Mouse (Mus musculus) liver, embryonic 12.5 days (tissue): Measurements from ENCODE around the gene Afm. TPM values are rescaled to one million over a fixed set of nuclear protein-coding genes. Genes with fewer than 3 reads are reported as not detected.

ENCODE experiments used
- ATAC-seq: fragments of 200-750 bp; cut with Nextera tagmentation; 2 replicates; pipeline ENCODE4 v1.8.0; 2017; ENCODE audit warnings: moderate number of reproducible peaks, mild to moderate bottlenecking, moderate library complexity
- H3K27ac ChIP-seq: fragments of 300-500 bp; sonication (generic); 2 replicates; pipeline ENCODE4 v1.5.1; 2016; ENCODE audit warnings: mild to moderate bottlenecking
- H3K27me3 ChIP-seq: fragments of 300-500 bp; sonication (generic); replicated peaks from 2 replicates; pipeline ENCODE4 v1.6.1; 2016; ENCODE audit warnings: mild to moderate bottlenecking, moderate library complexity
- H3K36me3 ChIP-seq: fragments of 300-500 bp; sonication (generic); 2 replicates; pipeline ENCODE4 v1.6.1; 2016; ENCODE audit warnings: mild to moderate bottlenecking, moderate library complexity
- H3K4me1 ChIP-seq: fragments of 300-500 bp; sonication (generic); 2 replicates; pipeline ENCODE4 v1.6.1; 2016
- H3K4me2 ChIP-seq: fragments of 300-500 bp; sonication (generic); 2 replicates; pipeline ENCODE4 v1.6.1; 2016; ENCODE audit warnings: mild to moderate bottlenecking, moderate library complexity
- H3K4me3 ChIP-seq: fragments of 300-500 bp; sonication (generic); 2 replicates; pipeline ENCODE4 v1.5.1; 2016; ENCODE audit warnings: mild to moderate bottlenecking, moderate library complexity
- H3K9ac ChIP-seq: fragments of 300-500 bp; sonication (generic); 2 replicates; pipeline ENCODE4 v1.6.1; 2016; ENCODE audit warnings: mild to moderate bottlenecking, moderate library complexity
- H3K9me3 ChIP-seq: fragments of 300-500 bp; sonication (generic); replicated peaks from 2 replicates; pipeline ENCODE4 v1.6.1; 2016; ENCODE audit warnings: mild to moderate bottlenecking, moderate library complexity
- WGBS: fragments of 180-500 bp; shearing (Covaris S2); methylation state at CpG from one replicate; pipeline ENCODE4 v1.1.7; 2016; ENCODE audit not compliant: insufficient replicate concordance; 5-methylcytosine and 5-hydroxymethylcytosine counted together
- polyA plus RNA-seq: library from polyadenylated mRNA; unstranded; fragments of >200 nt; fragmentation: Nextera tagmentation; extraction: Ambion mirVana; gene quantifications from 2 replicates; pipeline ENCODE4 v1.2.1, GENCODE M21; 2016

Afm gene
- polyA plus RNA-seq, 1 experiment from 2014 or later = 8.1 TPM

DNA sequence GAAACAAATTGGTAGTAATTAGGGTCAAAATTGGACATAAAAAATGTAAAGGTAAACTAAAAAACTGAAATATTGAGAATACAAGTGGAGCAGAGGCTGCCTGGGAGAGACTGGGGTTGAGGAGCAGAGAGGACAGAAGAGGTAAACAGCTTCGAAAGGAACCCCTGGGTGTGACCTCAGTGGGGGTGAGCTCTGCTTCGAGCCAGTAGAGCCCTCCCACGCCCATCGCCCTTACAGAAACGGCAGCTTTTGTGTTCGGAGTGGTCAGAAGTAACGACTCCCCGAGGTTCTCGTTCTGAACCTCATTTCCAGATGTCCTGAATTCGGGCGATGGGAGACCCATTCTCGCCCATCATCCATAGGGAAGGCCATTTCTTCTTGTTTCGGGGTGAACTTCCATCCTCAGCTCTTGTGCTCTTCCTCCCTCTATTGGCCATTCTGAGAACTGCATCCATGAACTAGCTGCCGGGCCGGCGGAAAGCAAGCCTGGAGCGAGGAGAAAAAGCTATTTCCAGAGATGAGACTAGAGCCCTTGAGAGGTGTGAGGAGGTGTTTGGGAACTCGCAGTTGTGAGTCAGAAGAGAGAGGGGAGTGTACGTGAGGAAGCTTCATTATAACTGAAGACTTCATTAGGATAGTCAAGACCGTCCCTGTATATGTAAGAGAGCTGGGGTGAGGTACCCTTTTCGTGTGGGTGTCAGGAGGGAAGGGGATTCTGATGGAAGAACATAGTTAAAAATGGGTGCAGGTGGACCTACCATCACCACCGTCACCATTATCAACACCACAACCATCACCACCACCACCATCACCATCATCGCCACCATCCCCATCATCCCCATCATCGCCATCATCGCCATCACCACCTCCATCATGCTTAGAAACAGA, 70.2 kb downstream of the Afm start:
- Histone ChIP-seq H3K9me3 (no peaks in the 10 kb centered on the region), H3K4me1 (0 out of 2 replicates have a peak, but pooled peaks cover 4% of the 10 kb centered on the region), H3K4me2 (peak overlapping the region; percentile 61), H3K27ac (no peak overlapping the region), H3K36me3 (no peaks in the 10 kb centered on the region), H3K9ac (no peak overlapping the region), H3K4me3 (peak overlapping the region; percentile 29), H3K27me3 (no peaks in the 10 kb centered on the region)
- no peak for ATAC-seq
- 26% methylated on average over 25 of the region's 25 CpGs for WGBS

DNA sequence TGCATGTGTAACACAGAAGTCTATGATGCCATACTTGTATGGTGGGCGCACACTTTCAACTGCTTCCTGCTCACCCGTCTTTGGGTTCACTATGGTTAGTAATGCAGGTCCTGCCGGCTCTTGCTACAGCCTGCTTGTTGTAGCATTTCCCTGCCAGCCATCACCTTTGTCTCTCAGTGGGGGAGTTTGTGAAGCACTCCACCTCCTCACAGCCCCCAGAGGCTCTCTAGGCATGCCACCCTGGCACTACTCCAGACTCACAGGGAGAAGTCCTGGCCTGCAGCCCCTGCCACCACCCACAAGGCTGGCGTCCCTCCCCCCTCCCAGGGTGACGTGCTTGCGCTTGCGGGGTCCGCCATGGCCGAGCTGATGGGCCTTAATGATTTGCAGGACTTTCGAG, 71.9 kb downstream of the Afm start:
- ATAC-seq = no peak
- no peaks in the 10 kb centered on the region for H3K27me3 ChIP-seq

DNA sequence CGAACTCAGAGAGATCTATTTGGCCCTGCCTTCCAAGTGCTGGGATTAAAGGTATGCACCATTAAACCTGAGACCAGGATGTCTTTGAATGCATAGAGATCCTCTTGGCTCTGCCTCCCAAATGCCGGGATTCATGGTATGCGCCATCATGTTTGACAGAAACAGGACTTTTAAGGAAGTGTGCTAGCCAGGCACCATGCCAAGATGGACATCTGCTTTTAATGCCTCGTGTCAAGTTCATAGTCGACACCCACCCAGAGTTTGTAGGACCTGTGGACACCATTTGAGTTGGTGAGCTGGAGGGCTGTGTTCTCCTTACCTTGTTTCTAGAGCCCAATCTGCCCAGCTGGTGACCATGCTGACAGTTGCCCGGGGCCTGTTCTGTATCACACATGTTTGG, 73.2 kb downstream of the Afm start:
- H3K27ac ChIP-seq = no peak overlapping the region
- H3K36me3 ChIP-seq = no peaks in the 10 kb centered on the region
- WGBS = 76% methylated on average over 6 of the region's 6 CpGs
- no peak overlapping the region for H3K4me3 ChIP-seq
- ATAC-seq = no peak
- no peaks in the 10 kb centered on the region for H3K27me3 ChIP-seq
- H3K9me3 ChIP-seq = no peaks in the 10 kb centered on the region
- H3K4me2 ChIP-seq = no peak overlapping the region
- no peaks in the 10 kb centered on the region for H3K4me1 ChIP-seq
- H3K9ac ChIP-seq = no peak overlapping the region

More for the DNA sequence above, 71.9 kb downstream of the Afm start:
- H3K4me3 ChIP-seq = no peak overlapping the region
- no peaks in the 10 kb centered on the region for H3K9me3 ChIP-seq
- no peaks in the 10 kb centered on the region for H3K36me3 ChIP-seq
- H3K4me2 ChIP-seq = no peak overlapping the region
- H3K27ac ChIP-seq = no peak overlapping the region
- H3K9ac ChIP-seq = no peak overlapping the region
- 75% methylated on average over 10 of the region's 10 CpGs for WGBS
- 0 out of 2 replicates have a peak, but pooled peaks cover 4% of the 10 kb centered on the region for H3K4me1 ChIP-seq

DNA sequence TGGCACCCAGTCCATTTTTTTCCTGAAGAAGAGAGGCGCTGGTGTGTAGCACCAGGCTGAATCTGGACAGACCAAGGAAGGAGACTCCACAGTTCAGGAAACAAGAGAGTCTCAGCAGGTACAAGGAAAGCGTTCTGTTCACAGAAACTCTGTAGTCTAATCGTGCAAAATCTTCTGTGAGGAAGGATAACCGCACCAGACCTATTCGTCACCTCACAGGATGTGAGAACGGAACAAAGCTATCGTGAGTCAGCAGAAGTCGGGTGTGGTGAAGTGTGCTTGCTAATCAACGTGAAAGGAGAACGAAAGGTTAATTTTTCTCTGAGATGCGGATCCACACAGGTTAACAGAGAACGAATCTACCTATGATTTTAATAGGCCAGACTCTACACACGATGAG, 76.2 kb downstream of the Afm start:
- H3K4me3 ChIP-seq = no peak overlapping the region
- H3K36me3 ChIP-seq = no peaks in the 10 kb centered on the region
- H3K4me2 ChIP-seq = no peak overlapping the region
- no peaks in the 10 kb centered on the region for H3K9me3 ChIP-seq
- no peak overlapping the region for H3K9ac ChIP-seq
- 0 out of 2 replicates have a peak, but pooled peaks have one; percentile 30 for ATAC-seq
- H3K4me1 ChIP-seq = no peaks in the 10 kb centered on the region
- whole genome bisulfite sequencing = 34% methylated on average over 13 of the region's 13 CpGs
- no peak overlapping the region for H3K27ac ChIP-seq
- no peaks in the 10 kb centered on the region for H3K27me3 ChIP-seq

DNA sequence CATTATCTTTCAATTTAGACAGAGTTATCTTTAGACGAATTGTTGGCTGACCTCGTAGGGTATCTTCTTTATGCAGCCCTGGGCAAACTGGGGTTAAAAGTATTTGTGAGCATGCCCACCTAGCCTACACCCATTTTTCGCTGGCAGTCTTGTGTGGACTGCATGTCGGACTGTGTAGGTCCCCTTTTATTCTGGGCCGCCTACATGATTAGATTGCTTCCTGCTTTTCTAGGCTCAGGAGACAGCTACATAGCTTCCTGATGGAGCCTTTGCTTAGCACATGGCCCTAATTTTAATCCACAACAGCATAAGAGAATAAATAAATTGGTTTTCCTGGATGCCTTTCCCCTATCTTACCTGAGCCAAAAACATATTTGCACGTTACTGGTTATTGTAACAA, 77.4 kb downstream of the Afm start:
- H3K36me3 ChIP-seq = no peaks in the 10 kb centered on the region
- ATAC-seq = no peak
- no peaks in the 10 kb centered on the region for H3K4me1 ChIP-seq
- H3K4me2 ChIP-seq = no peak overlapping the region
- H3K27me3 ChIP-seq = no peaks in the 10 kb centered on the region
- no peak overlapping the region for H3K4me3 ChIP-seq
- WGBS = 62% methylated on average over 6 of the region's 6 CpGs
- no peak overlapping the region for H3K27ac ChIP-seq
- no peak overlapping the region for H3K9ac ChIP-seq
- no peaks in the 10 kb centered on the region for H3K9me3 ChIP-seq

DNA sequence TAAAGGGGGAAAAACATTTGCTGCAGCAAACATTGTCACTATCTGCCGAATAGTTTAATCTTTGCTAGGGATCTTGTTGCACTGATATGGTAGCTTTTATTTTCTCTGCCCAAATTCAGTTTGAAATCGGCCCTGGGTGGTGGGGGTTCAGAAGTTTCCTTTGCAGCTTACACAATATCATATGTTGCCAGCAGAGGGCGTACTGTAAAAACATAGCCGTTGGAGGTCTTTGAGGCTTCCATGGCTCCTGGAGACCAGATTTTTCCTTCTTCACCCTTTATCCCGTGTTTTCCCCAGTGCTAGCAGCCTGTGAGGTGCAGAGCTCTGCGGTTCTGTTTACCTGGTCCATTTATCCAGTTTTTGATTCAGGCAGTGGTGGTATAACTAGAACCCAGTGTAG, 82.7 kb downstream of the Afm start:
- Histone ChIP-seq H3K4me3 (no peak overlapping the region), H3K27ac (no peak overlapping the region), H3K9me3 (no peaks in the 10 kb centered on the region), H3K27me3 (no peaks in the 10 kb centered on the region; the same call in 1 of the 2 replicates), H3K36me3 (no peaks in the 10 kb centered on the region), H3K4me2 (no peak overlapping the region), H3K4me1 (0 out of 2 replicates have a peak, but pooled peaks cover 6% of the 10 kb centered on the region), H3K9ac (no peak overlapping the region)
- WGBS = 15% methylated on average over 6 of the region's 6 CpGs
- no peak for ATAC-seq

Other genes starting within 250 kb of the Afm start
- gene Ankrd17, start 152.4 kb upstream of the Afm start, polyA plus RNA-seq = 16.3 and 17.4 TPM in 2 replicates
- gene Gm9958, start 151.7 kb upstream of the Afm start, polyA plus RNA-seq = 3.2 and 3.5 TPM in 2 replicates
- gene Alb, start 58.0 kb upstream of the Afm start, polyA plus RNA-seq = 1,037 and 1,058 TPM in 2 replicates
- 6,058 and 6,260 TPM in 2 replicates for gene Afp, start 28.2 kb upstream of the Afm start, polyA plus RNA-seq
- 0.12 and 0.25 TPM in 2 replicates for gene 5830473C10Rik, start 42.2 kb downstream of the Afm start, polyA plus RNA-seq
- gene Rassf6, start 121.7 kb downstream of the Afm start, polyA plus RNA-seq = 4.3 and 5.0 TPM in 2 replicates
- gene Cxcl5, start 240.4 kb downstream of the Afm start, polyA plus RNA-seq = 1.3 and 1.5 TPM in 2 replicates
- gene Ppbp, start 249.6 kb downstream of the Afm start, polyA plus RNA-seq = 164 and 174 TPM in 2 replicates